Mouse (Mus musculus) cerebellum, postnatal 4 days (tissue): ENCODE data around the gene Acot1.
A peak's percentile ranks its signal among the peaks of the same experiment; 100 is the strongest.

Experiments used
- DNase-seq, 2 experiments: peaks; one replicate each; pipeline ENCODE4 v3.0.0; 2022; ENCODE audit warnings: low spot score in 2 of 2, mixed read lengths in 1 of 2

Gene Acot1

GRCm38 (mm10) chr12:84009171-84009965 is at the start of gene Acot1:
Acot1 (plus strand) TSS chr12:84009490.
- DNase-seq, result peak; percentile 30 to 55

- no peak for DNase-seq
Measured at GRCm38 (mm10) chr12:83965235-83965634, 44.1 kb upstream of the Acot1 start.

GRCm38 (mm10) chr12:83972117-83972516 is 37.2 kb upstream of the Acot1 start:
- no peak for DNase-seq

GRCm38 (mm10) chr12:83978862-83979261 is 30.4 kb upstream of the Acot1 start:
- DNase-seq, result no peak

- DNase-seq, result no peak
Measured at GRCm38 (mm10) chr12:83981615-83982014, 27.7 kb upstream of the Acot1 start.

- no peak for DNase-seq
Measured at GRCm38 (mm10) chr12:83984752-83985151, 24.5 kb upstream of the Acot1 start, which contains the start of gene Heatr4. Heatr4 (minus strand) TSS chr12:83984852.

GRCm38 (mm10) chr12:83987242-83987582 is 22.1 kb upstream of the Acot1 start:
- no peak for DNase-seq

- peak; percentile 33 to 68 for DNase-seq
Measured at GRCm38 (mm10) chr12:83987583-83988441, 21.5 kb upstream of the Acot1 start, which contains the start of gene Acot2. Acot2 (plus strand) TSS chr12:83987861.

GRCm38 (mm10) chr12:83988483-83988882 is 20.8 kb upstream of the Acot1 start:
- DNase-seq, result no peak

GRCm38 (mm10) chr12:83989378-83989777 is 19.9 kb upstream of the Acot1 start:
- DNase-seq, result no peak

- no peak for DNase-seq
Measured at GRCm38 (mm10) chr12:83997221-83997620, 12.1 kb upstream of the Acot1 start.

- DNase-seq, result peak in 1 of 2 experiments; percentile 12
Measured at GRCm38 (mm10) chr12:83998341-83999107, 10.8 kb upstream of the Acot1 start.

GRCm38 (mm10) chr12:83999237-83999636 is 10.1 kb upstream of the Acot1 start:
- peak in 1 of 2 experiments; percentile 5 for DNase-seq

- no peak for DNase-seq
Measured at GRCm38 (mm10) chr12:84000418-84000817, 8.9 kb upstream of the Acot1 start.

- DNase-seq, result no peak
Measured at GRCm38 (mm10) chr12:84003866-84004265, 5.4 kb upstream of the Acot1 start.

GRCm38 (mm10) chr12:84008251-84008650 is 1.0 kb upstream of the Acot1 start:
- DNase-seq, result no peak

- no peak for DNase-seq
Measured at GRCm38 (mm10) chr12:84008729-84009128, 561 bp upstream of the Acot1 start.

GRCm38 (mm10) chr12:84010201-84010600 is 911 bp downstream of the Acot1 start:
- DNase-seq, result no peak

GRCm38 (mm10) chr12:84011251-84012040 is 2.2 kb downstream of the Acot1 start:
- peak; percentile 43 to 84 for DNase-seq

GRCm38 (mm10) chr12:84013130-84013529 is 3.8 kb downstream of the Acot1 start:
- DNase-seq, result peak in 1 of 2 experiments; percentile 15

GRCm38 (mm10) chr12:84013701-84014100 is 4.4 kb downstream of the Acot1 start:
- DNase-seq, result no peak
